Mouse (Mus musculus) gastrocnemius, postnatal 14 days (tissue): ENCODE measurements around the gene Fgfr1op. TPM values are rescaled to one million over a fixed set of nuclear protein-coding genes. Genes with fewer than 3 reads are reported as not detected.

Source experiments
- total RNA-seq, 2 experiments: library from RNA; stranded (reverse); gene quantifications; 2 replicates each; pipeline ENCODE4 v1.2.3; 2021

Fgfr1op gene
- total RNA-seq, 2 experiments from 2014 or later: 11.7 to 13.4 TPM

Other genes starting within 250 kb of the Fgfr1op start
- gene Tagap, start 239.5 kb upstream of the Fgfr1op start, total RNA-seq: 1 to 10 TPM; 1.4 TPM
- gene Rsph3a, start 219.9 kb upstream of the Fgfr1op start, total RNA-seq: 10 to 100 TPM; 19.6 to 20.1 TPM
- under 1 TPM in 1 of 2 experiments, not detected in 1; 0.14 TPM for gene Gm49673, start 17.7 kb upstream of the Fgfr1op start, total RNA-seq
- gene Rnaset2a, start 17.4 kb upstream of the Fgfr1op start, total RNA-seq: 10 to 100 TPM; 13.9 to 14.6 TPM
- not detected for gene Ccr6, start 70.5 kb downstream of the Fgfr1op start, total RNA-seq
- 100 to 1,000 TPM; 266 to 303 TPM for gene Mpc1, start 117.4 kb downstream of the Fgfr1op start, total RNA-seq
- gene Sft2d1, start 145.6 kb downstream of the Fgfr1op start, total RNA-seq: 10 to 100 TPM; 13.3 to 14.8 TPM
- under 1 TPM; 0.14 to 0.18 TPM for gene Prr18, start 172.0 kb downstream of the Fgfr1op start, total RNA-seq
- not detected for gene T2, start 190.5 kb downstream of the Fgfr1op start, total RNA-seq